Comparison of ENCODE assay signal across 9 mouse cellular contexts in the genomic region with DNA sequence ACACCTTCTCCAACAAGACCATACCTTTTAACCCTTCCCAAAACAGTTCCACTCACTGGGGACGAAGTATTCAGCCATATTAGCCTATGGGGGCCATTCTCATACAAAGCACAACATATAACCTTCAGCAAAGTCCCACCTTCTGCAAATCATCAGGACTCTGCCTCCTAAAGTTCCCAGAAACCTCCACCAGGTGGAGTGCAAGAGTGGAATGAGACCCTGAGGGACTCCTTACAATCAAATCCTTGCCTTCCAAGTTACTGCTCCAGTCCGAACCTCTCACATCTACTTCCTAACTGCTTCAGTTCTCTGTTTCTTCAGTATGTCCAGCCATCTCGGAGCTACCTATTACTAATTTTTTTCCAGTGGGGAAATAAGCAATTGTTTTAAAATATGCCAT.
DNase-seq lines count a peak whose midpoint lies in the region; ATAC-seq and TF ChIP-seq lines count a peak whose summit lies in the region.
"Had no signal": no experiment of that assay in that cellular context is flagged by ENCODE, and none has a peak within 500 bp of the region (broad histone marks: within the 10 kb centered on the region; RNA-seq: fewer than 3 reads in every experiment).

No protein-coding gene starts in this region.

- no peak for TF ChIP-seq EP300 in CH12.LX (IDR thresholded peaks at IDR 0.05; ENCODE audit: low read length)

- dilution Hi-C loops in CH12.LX (cut with MboI; ENCODE audit: extremely low pct_ligation_motif_present, extremely low pct_unique_long_range_greater_than_20kb, low sequenced_read_pairs), result no loop called here

- no peak for TF ChIP-seq POLR2A in CH12.LX (IDR thresholded peaks at IDR 0.05; ENCODE audit: low read depth, low read length)

- H3K79me2 ChIP-seq in CH12.LX (replicated peaks; ENCODE audit: control insufficient read depth, extremely low read depth, insufficient read depth, poor library complexity, severe bottlenecking), result no peaks in the 10 kb centered on the region

- no peak overlapping the region for H3K9ac ChIP-seq in intestine, postnatal 0 days (ENCODE audit: low read depth, low read length)
- no peak overlapping the region for H3K9ac ChIP-seq in intestine, embryonic 16.5 days (ENCODE audit: low read depth, low read length)
- H3K9ac ChIP-seq in CH12.LX (ENCODE audit: insufficient read depth, low read depth), result no peak overlapping the region
- H3K9ac ChIP-seq in intestine, embryonic 15.5 days, result no peak overlapping the region
- H3K9ac ChIP-seq: midbrain, embryonic 12.5 days had no signal

- WGBS in intestine, postnatal 0 days, result 56% methylated on average over 3 of the region's 3 CpGs
- WGBS in intestine, embryonic 16.5 days, result 49% methylated on average over 3 of the region's 3 CpGs
- 40% methylated on average over 3 of the region's 3 CpGs for WGBS in intestine, embryonic 15.5 days

- DNase-seq in 3T3-L1 (ENCODE audit: low read depth, low spot score) (peak; percentile 27), CH12.LX (ENCODE audit: extremely low read depth) (peak; percentile 45)
- DNase-seq in forelimb bud, embryonic 11.5 days (ENCODE audit: low read depth, low spot score), result peak; percentile 40
- peak; percentile 21 for DNase-seq in right cerebral cortex, postnatal 25 days
- DNase-seq in spleen, adult 18-20 months, result no peak

- no peaks in the 10 kb centered on the region for H3K4me1 ChIP-seq in intestine, postnatal 0 days (replicated peaks; ENCODE audit: control insufficient read depth, insufficient read depth, low read length)
- H3K4me1 ChIP-seq in intestine, embryonic 16.5 days (ENCODE audit: control insufficient read depth, insufficient read depth, low read length), result no peaks in the 10 kb centered on the region
- no peaks in the 10 kb centered on the region for H3K4me1 ChIP-seq in CH12.LX (ENCODE audit: control insufficient read depth in 1 of 2, insufficient read depth in 2 of 2)
- no peaks in the 10 kb centered on the region for H3K4me1 ChIP-seq in intestine, embryonic 15.5 days (replicated peaks)
- H3K4me1 ChIP-seq: midbrain, embryonic 12.5 days had no signal

- H3K9me3 ChIP-seq in intestine, postnatal 0 days (ENCODE audit: control insufficient read depth), result no peaks in the 10 kb centered on the region
- H3K9me3 ChIP-seq in intestine, embryonic 16.5 days (ENCODE audit: control insufficient read depth, low read length), result no peaks in the 10 kb centered on the region
- no peaks in the 10 kb centered on the region for H3K9me3 ChIP-seq in CH12.LX (replicated peaks; ENCODE audit: low read length)
- no peaks in the 10 kb centered on the region for H3K9me3 ChIP-seq in intestine, embryonic 15.5 days
- H3K9me3 ChIP-seq: midbrain, embryonic 12.5 days had no signal

- no peaks in the 10 kb centered on the region for H3K27me3 ChIP-seq in intestine, postnatal 0 days (replicated peaks; ENCODE audit: control insufficient read depth, insufficient read depth, low read length)
- H3K27me3 ChIP-seq in intestine, embryonic 16.5 days (replicated peaks; ENCODE audit: control insufficient read depth, insufficient read depth, low read length), result no peaks in the 10 kb centered on the region
- H3K27me3 ChIP-seq in CH12.LX (replicated peaks), result no peaks in the 10 kb centered on the region
- no peaks in the 10 kb centered on the region for H3K27me3 ChIP-seq in intestine, embryonic 15.5 days (replicated peaks)
- H3K27me3 ChIP-seq: midbrain, embryonic 12.5 days had no signal

- H3K4me2 ChIP-seq in intestine, postnatal 0 days (replicated peaks; ENCODE audit: low read depth), result no peak overlapping the region
- H3K4me2 ChIP-seq in intestine, embryonic 16.5 days (ENCODE audit: low read depth, low read length), result no peak overlapping the region
- H3K4me2 ChIP-seq in CH12.LX (ENCODE audit: insufficient read depth, low read depth, poor library complexity, severe bottlenecking), result no peak overlapping the region
- no peak overlapping the region for H3K4me2 ChIP-seq in intestine, embryonic 15.5 days (replicated peaks)
- H3K4me2 ChIP-seq: midbrain, embryonic 12.5 days had no signal

- no peaks in the 10 kb centered on the region for H3K36me3 ChIP-seq in intestine, postnatal 0 days (ENCODE audit: control insufficient read depth, insufficient read depth)
- H3K36me3 ChIP-seq in intestine, embryonic 16.5 days (ENCODE audit: control insufficient read depth, insufficient read depth, low read length), result no peaks in the 10 kb centered on the region
- no peaks in the 10 kb centered on the region for H3K36me3 ChIP-seq in CH12.LX (replicated peaks in 1 of 2; ENCODE audit: control insufficient read depth in 1 of 2, insufficient read depth in 1 of 2, low read length in 1 of 2)
- H3K36me3 ChIP-seq in intestine, embryonic 15.5 days, result no peaks in the 10 kb centered on the region
- H3K36me3 ChIP-seq: midbrain, embryonic 12.5 days had no signal

- TF ChIP-seq RAD21 in CH12.LX (IDR thresholded peaks at IDR 0.05; ENCODE audit: low read depth, low read length), result peak; percentile 59

- TF ChIP-seq CTCF in intestine, postnatal 0 days (IDR thresholded peaks at IDR 0.05; ENCODE audit: low read depth), result peak; percentile 62
- peak in 1 of 2 experiments; percentile 66; a peak in 3 of 4 replicates for TF ChIP-seq CTCF in CH12.LX (conservative IDR thresholded peaks at IDR 0.05 in 1 of 2, IDR thresholded peaks at IDR 0.05 in 1 of 2; ENCODE audit: low read depth in 2 of 2, low read length in 2 of 2)

- in situ Hi-C loops in CH12.LX (cut with MboI; ENCODE audit: low pct_ligation_motif_present, low pct_unique_long_range_greater_than_20kb, low sequenced_read_pairs), result no loop called here

- no peak overlapping the region for H3K27ac ChIP-seq in intestine, postnatal 0 days (ENCODE audit: low read depth, low read length)
- H3K27ac ChIP-seq in intestine, embryonic 16.5 days (ENCODE audit: low read length), result no peak overlapping the region
- H3K27ac ChIP-seq in CH12.LX (ENCODE audit: insufficient read depth, low read depth), result no peak overlapping the region
- no peak overlapping the region for H3K27ac ChIP-seq in intestine, embryonic 15.5 days
- H3K27ac ChIP-seq: midbrain, embryonic 12.5 days had no signal

- no peak overlapping the region for H3K4me3 ChIP-seq in intestine, postnatal 0 days (ENCODE audit: low read depth, low read length)
- H3K4me3 ChIP-seq in intestine, embryonic 16.5 days (ENCODE audit: low read length), result no peak overlapping the region
- H3K4me3 ChIP-seq in CH12.LX (replicated peaks in 1 of 3; ENCODE audit: low read depth in 2 of 3, low read length in 2 of 3, poor library complexity in 1 of 3), result no peak overlapping the region
- H3K4me3 ChIP-seq in intestine, embryonic 15.5 days (replicated peaks), result no peak overlapping the region
- H3K4me3 ChIP-seq: midbrain, embryonic 12.5 days had no signal

- no peak for ATAC-seq in intestine, postnatal 0 days
- ATAC-seq in intestine, embryonic 16.5 days, result no peak
- no peak for ATAC-seq in intestine, embryonic 15.5 days

TF ChIP-seq in CH12.LX, 34 proteins besides CTCF, POLR2A, EP300 and RAD21:
- TF ChIP-seq SMC3 (IDR thresholded peaks at IDR 0.05; ENCODE audit: low read depth, low read length) (peak; percentile 76), ZNF384 (IDR thresholded peaks at IDR 0.05; ENCODE audit: low read depth, low read length) (no peak)

Comparison
In these comparisons a context has a peak if more than half of its experiments do, and no peak if none do; other contexts are left out.
1. DNase-seq: peak in 3T3-L1 (single experiment), CH12.LX (single experiment), forelimb bud, embryonic 11.5 days (single experiment) and right cerebral cortex, postnatal 25 days (single experiment); none in spleen, adult 18-20 months (0 of 2).